Mouse (Mus musculus) heart, embryonic 10.5 days (tissue): Measurements from ENCODE around the gene Robo4. TPM values are rescaled to one million over a fixed set of nuclear protein-coding genes. Genes with fewer than 3 reads are reported as not detected.

Experiments used
- DNase-seq: peaks from one replicate; pipeline ENCODE4 v3.0.0-alpha.2; 2017; ENCODE audit warnings: low spot score
- H3K27ac ChIP-seq: fragments of 300-500 bp; sonication (generic); 2 replicates; pipeline ENCODE4 v1.5.1; 2016; ENCODE audit warnings: mild to moderate bottlenecking
- H3K27me3 ChIP-seq: fragments of 300-500 bp; sonication (generic); 2 replicates; pipeline ENCODE4 v1.6.1; 2016; ENCODE audit warnings: mild to moderate bottlenecking; ENCODE audit not compliant: poor library complexity, insufficient read depth, severe bottlenecking
- H3K36me3 ChIP-seq: fragments of 300-500 bp; sonication (generic); 2 replicates; pipeline ENCODE4 v1.6.1; 2016; ENCODE audit warnings: mild to moderate bottlenecking, moderate library complexity
- H3K4me1 ChIP-seq: fragments of 300-500 bp; sonication (generic); 2 replicates; pipeline ENCODE4 v1.6.1; 2016; ENCODE audit warnings: mild to moderate bottlenecking
- H3K4me3 ChIP-seq: fragments of 300-500 bp; sonication (generic); 2 replicates; pipeline ENCODE4 v1.5.1; 2016; ENCODE audit warnings: mild to moderate bottlenecking, moderate library complexity
- H3K9me3 ChIP-seq: fragments of 300-500 bp; sonication (generic); 2 replicates; pipeline ENCODE4 v1.6.1; 2016; ENCODE audit warnings: mild to moderate bottlenecking, moderate library complexity
- WGBS: fragments of 180-500 bp; shearing (Covaris S2); methylation state at CpG from one replicate; pipeline ENCODE4 v1.1.7; 2016; 5-methylcytosine and 5-hydroxymethylcytosine counted together
- polyA plus RNA-seq: library from polyadenylated mRNA; unstranded; fragments of >200 nt; fragmentation: Nextera tagmentation; extraction: Ambion mirVana; gene quantifications from 2 replicates; pipeline ENCODE4 v1.2.1, GENCODE M21; 2016

The Robo4 gene
- polyA plus RNA-seq, 1 experiment from 2014 or later = 4.0 TPM

- DNase-seq = no peak
- Histone ChIP-seq H3K4me3 (no peak overlapping the region), H3K36me3 (no peaks in the 10 kb centered on the region), H3K9me3 (no peaks in the 10 kb centered on the region), H3K27me3 (peaks cover 72% of the 10 kb centered on the region), H3K27ac (no peak overlapping the region), H3K4me1 (peaks cover 13% of the 10 kb centered on the region)
- 15% methylated on average over 3 of the region's 3 CpGs for WGBS
Observed at GRCm38 (mm10) chr9:37461571-37461970, 59.9 kb downstream of the Robo4 start.

- Histone ChIP-seq H3K36me3 (no peaks in the 10 kb centered on the region), H3K4me3 (no peak overlapping the region), H3K27me3 (peaks cover 60% of the 10 kb centered on the region), H3K27ac (no peak overlapping the region), H3K9me3 (no peaks in the 10 kb centered on the region), H3K4me1 (peaks cover 12% of the 10 kb centered on the region)
- WGBS = 14% methylated on average over 7 of the region's 7 CpGs
- no peak for DNase-seq
Observed at GRCm38 (mm10) chr9:37462764-37463163, 61.1 kb downstream of the Robo4 start.

Other genes with a start within 250 kb of the Robo4 start
- 7.7 and 9.0 TPM in 2 replicates for gene Tmem218, start 193.7 kb upstream of the Robo4 start, polyA plus RNA-seq
- 1.7 and 2.3 TPM in 2 replicates for gene Slc37a2, start 146.2 kb upstream of the Robo4 start, polyA plus RNA-seq
- 5.1 and 5.8 TPM in 2 replicates for gene Ccdc15, start 53.5 kb upstream of the Robo4 start, polyA plus RNA-seq
- gene Hepacam, start 34.5 kb upstream of the Robo4 start, polyA plus RNA-seq = 0.04 TPM in 1 of 2 replicates, not detected in the other
- 0.06 and 0.10 TPM in 2 replicates for gene Robo3, start 31.3 kb downstream of the Robo4 start, polyA plus RNA-seq
- gene Msantd2, start 87.4 kb downstream of the Robo4 start, polyA plus RNA-seq = 17.9 and 23.8 TPM in 2 replicates
- gene Esam, start 126.2 kb downstream of the Robo4 start, polyA plus RNA-seq = 43.7 and 52.2 TPM in 2 replicates
- 0.75 and 0.77 TPM in 2 replicates for gene Vsig2, start 137.4 kb downstream of the Robo4 start, polyA plus RNA-seq
- gene Nrgn, start 151.0 kb downstream of the Robo4 start, polyA plus RNA-seq = 4.4 and 5.7 TPM in 2 replicates
- 7.6 and 10.0 TPM in 2 replicates for gene Siae, start 153.8 kb downstream of the Robo4 start, polyA plus RNA-seq
- gene Spa17, start 211.8 kb downstream of the Robo4 start, polyA plus RNA-seq = 7.1 and 8.1 TPM in 2 replicates